Mouse (Mus musculus): ENCODE measurements around the gene Phf19.

- TF ChIP-seq CTCF (IDR thresholded peaks at IDR 0.05; ENCODE audit: extremely low read depth, insufficient read depth, insufficient read length, insufficient replicate concordance) (no peak), POLR2A (IDR thresholded peaks at IDR 0.05; ENCODE audit: low read depth, low read length) (no peak)
Measured at GRCm38 (mm10) chr2:34906426-34906825, 7.4 kb downstream of the Phf19 start.

Measured in spleen, adult 2 months (tissue).